Mouse (Mus musculus) embryo, embryonic 9.5 days (tissue): ENCODE data around the gene Sdk2.

Experiments used
- DNase-seq: peaks from one replicate; pipeline ENCODE4 v3.0.0-alpha.2; 2017; ENCODE audit errors: extremely low spot score

Sdk2 gene

GRCm38 (mm10) chr11:113843920-113844319, 222.9 kb downstream of the Sdk2 start:
- no peak for DNase-seq

DNA sequence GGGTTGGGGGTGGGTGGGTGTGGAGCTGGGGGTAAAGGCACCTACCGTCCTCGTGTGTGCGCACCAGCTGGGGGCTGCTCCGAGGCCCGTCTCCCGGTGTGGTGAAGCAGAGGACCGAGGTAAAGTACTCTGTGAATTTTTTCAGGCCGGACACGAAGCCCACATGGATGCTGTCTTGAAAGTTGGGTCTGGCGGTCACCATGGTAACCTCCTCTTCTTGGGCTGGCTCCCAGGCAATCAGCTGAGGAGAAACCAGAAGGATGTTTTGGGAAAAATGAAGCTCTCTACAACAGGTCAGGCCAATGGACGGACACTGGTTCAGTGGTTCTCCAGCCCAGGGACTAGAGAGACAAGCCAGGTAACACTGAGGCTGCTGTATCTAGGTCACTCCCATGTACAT, 224.0 kb downstream of the Sdk2 start:
- DNase-seq = no peak

- no peak for DNase-seq
Measured at GRCm38 (mm10) chr11:113831608-113832007, 235.2 kb downstream of the Sdk2 start.

GRCm38 (mm10) chr11:113828081-113828554, 238.7 kb downstream of the Sdk2 start:
- DNase-seq = no peak

DNA sequence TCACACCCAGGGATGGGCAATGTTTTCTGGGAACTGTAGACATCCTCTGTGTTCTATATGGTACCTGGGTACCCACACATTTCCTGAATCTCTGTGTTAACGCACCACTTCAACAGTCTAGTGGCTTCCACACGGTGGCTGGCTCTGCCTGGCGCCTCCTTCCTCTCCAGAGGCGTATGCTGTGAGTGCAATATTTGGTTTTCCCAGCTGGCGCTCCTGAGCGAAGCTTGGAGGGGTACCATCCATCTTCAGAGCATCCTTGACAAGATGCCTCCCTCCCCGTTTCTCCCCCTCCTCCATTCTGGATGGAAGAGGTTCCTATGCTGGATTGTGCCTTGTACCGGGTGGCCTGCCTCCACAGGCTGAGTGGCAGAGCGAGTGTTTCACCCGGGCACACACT, 246.8 kb downstream of the Sdk2 start:
- DNase-seq = no peak

- DNase-seq = no peak
Measured at GRCm38 (mm10) chr11:113819001-113819400, 247.8 kb downstream of the Sdk2 start.

GRCm38 (mm10) chr11:113816971-113817548, 249.8 kb downstream of the Sdk2 start:
- no peak for DNase-seq

DNA sequence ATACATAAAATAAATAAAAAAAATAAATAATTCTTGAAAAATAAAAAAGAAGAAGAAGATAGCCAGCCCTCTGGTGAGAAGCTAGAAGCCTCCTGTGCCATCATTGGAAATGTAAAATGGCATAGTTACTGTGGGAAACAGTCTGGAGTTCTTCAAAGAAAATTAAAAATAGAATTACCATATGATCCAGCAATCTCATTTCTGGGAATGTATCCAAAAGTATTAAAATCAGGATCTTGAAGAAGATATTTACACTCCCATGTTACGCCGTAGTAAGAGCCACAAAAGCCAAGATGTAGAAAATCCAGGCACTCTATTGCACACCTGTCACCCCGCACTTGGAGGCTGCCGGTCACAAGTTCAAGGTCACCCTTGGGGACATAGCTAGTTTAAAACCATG, 250.4 kb downstream of the Sdk2 start:
- no peak for DNase-seq

DNA sequence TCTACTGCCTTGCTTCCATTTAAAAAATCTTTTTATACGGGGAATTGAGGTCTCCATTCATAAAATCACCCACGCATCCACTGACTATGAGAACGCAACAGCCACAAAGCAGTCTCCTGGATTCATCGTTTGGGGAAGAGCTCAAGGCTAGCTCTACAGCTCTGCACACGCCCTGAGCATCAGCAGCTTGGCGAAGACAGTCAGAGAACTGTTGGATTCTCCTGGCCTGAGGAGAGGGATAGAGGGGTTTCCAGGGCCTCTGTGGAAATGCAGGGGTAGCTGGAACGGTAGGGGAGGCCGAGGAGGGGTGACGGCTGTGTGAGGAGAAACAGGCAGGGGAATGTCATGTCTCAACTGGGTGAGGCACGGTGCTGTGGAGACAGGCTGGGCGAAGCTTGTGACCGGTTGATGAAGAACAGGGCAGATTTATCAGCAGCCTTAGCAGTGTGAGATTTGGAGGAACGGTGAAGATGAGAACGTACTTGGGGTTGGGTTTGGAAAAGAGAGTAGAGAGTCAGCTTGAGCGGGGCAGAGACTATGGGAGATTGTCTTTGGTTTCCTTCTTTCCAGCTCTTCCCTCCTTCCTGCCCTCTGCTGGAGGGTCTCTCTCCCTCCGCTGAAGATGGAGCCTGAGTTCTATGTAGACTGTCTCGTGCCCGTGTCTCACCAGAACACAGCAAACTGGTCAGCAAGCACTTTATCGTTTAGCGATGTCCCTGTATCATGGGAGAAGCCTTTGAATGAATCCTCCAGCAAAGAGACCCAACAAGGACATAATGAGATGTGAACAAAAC, 255.1 kb downstream of the Sdk2 start:
- DNase-seq = no peak

GRCm38 (mm10) chr11:113810638-113811545, 256.0 kb downstream of the Sdk2 start:
- DNase-seq = peak; percentile 89

DNA sequence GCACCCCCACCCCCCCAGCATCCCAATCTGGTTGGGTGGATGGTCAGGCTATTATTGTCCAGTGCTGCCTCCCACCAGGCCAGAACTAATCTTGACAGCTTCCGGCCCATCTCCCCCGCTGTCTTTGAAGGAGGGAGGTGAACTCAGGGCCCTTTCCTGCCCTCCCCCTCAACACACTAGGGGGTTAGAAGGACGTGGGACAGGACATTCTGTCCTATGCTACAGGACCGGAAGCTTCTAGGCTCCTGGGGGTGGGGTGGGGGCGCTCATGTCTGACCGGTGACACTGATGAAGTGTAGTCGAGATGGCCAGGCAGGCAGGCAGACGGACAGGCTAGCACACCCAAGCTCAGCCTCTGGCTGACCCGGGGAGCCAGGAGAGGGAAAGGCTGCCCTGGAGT, 259.8 kb downstream of the Sdk2 start:
- peak; percentile 60 for DNase-seq

DNA sequence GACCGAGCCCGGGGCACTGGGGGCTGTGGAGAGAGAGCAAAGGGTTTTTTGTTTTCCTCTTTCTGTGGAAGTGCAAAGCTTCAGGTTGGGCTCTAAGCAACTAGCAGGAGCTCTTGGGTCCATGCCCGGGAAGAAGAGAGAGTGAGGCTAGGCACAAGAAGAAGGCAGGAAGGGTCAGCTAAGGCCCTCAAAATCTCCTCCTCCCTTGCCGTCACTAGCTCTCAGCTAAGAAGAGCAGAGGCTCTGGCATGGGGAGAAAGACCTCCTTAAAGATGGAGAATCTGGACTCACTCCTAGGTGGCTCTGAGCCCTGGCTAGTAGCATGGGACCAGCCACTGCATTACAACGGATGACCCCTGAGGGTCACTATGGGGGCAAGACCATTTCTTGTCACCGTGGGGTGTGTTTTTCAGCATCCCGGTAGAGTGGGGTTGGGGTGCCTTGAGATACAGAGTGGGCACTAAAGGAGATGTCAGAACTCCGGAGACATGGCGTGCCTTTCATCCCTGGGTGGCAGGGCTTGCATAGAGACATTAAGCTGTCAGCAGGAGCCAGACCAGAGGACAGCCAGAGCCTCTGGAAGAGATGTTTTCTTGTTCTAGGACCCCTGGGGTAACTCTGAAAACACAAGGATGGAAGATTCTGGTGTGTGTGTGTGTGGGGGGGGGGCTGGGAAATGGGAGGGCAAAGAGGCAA, 260.3 kb downstream of the Sdk2 start:
- no peak for DNase-seq

DNA sequence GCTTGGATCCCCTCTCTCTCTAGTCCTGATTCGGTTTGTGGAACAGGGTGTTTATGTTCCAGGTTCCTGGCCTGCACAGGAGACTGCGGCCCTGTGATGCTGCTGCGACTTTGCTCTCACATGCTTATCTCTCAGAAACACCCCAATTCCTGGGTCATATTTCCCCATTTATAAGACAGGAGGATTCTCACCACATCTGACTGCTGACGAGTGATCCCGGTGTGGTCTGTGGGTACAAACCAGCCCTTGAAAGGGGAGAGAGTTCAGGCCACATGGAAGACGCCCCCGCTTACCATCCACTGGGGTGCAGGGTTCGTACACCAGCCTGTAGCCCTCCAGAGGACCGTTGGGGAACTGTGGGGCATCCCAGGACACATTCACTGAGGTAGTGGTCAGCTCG, 260.9 kb downstream of the Sdk2 start:
- no peak for DNase-seq

- DNase-seq = no peak
Measured at GRCm38 (mm10) chr11:113803321-113803941, 263.4 kb downstream of the Sdk2 start.

GRCm38 (mm10) chr11:113802456-113802855, 264.4 kb downstream of the Sdk2 start:
- no peak for DNase-seq

GRCm38 (mm10) chr11:113800026-113800425, 266.8 kb downstream of the Sdk2 start:
- DNase-seq = no peak

DNA sequence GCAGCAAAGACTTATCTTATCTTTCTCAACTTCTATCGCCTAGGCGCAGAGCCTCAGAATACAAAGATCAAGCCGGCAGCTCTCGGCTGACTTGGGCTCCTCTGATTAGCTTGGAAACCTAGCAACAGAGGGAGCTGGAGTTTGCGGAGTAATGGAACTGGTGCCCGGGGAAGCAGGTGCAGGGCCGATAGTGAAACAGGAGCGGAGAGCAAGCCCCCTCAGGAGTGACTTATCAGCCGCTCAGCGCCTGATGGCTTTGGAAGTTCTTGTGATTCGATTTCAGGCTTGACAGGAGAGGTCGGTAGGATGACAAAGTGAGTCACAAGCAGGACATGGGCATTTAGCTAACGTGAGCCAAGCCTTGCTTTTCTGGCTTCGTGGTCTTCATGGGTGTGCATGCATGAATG, 267.8 kb downstream of the Sdk2 start:
- no peak for DNase-seq

GRCm38 (mm10) chr11:113798011-113798410, 268.8 kb downstream of the Sdk2 start:
- DNase-seq = no peak

DNA sequence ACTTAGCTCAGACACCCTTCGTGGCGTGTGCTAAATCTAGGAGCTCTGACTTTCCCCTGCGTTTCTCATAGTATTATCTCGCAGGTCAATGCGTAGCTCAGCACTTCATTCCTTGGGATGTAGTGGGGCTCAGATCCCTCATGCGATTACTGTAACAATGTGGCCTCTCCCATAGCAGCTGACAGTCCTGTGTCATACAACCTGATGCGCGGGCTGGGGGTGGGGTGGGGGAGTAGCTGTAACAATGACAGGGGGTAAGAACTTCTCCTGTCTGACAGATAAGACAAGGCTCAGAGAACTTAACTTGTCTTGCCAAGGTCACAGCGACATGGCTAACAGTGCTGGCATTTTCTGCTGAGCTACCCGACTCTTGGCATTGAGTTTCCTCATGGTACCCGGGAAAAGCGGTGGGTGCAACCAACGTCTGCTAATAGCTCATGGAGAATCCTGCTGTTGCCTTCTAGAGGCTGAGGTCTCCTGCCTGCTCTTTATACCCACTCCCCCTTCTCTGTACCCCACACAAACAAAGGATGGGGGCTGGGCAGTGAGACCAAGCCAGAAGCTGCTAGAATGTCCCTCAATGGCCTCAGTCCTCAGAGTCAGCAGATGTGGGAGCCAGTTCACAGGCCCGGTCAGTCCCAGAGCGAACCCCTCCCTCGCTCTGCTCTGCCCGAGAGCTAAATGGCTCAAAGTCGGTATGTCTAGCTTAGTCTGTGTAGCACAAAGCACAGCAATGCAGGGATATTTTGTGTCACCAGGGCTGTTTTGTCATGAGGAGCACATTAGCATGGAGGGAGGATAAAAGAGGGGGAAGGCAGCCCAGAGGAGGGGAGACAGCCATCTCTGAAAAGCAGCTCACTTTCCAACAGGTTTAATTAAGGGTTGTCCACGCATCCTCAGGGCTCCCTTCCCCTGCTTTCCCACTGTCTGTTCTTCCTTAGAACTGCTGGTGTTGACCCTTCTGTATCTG, 269.5 kb downstream of the Sdk2 start:
- no peak for DNase-seq

GRCm38 (mm10) chr11:113795846-113796245, 271.0 kb downstream of the Sdk2 start:
- DNase-seq = no peak
